ENCODE assay signal across 10 mouse cellular contexts in genomic region chr9:82247695-82248445, GRCm38 (mm10).
A peak's percentile ranks its signal among the peaks of the same experiment; 100 is the strongest.
DNase-seq lines count a peak whose midpoint lies in the region; ATAC-seq and TF ChIP-seq lines count a peak whose summit lies in the region.
"Had no signal": no experiment of that assay in that cellular context is flagged by ENCODE, and none has a peak within 500 bp of the region (broad histone marks: within the 10 kb centered on the region; RNA-seq: fewer than 3 reads in every experiment).

No protein-coding gene starts in this region.

- in situ Hi-C loops in CH12.LX (cut with MboI; ENCODE audit: low pct_ligation_motif_present, low pct_unique_long_range_greater_than_20kb, low sequenced_read_pairs): loop anchor here (25.0 kb wide), 1 partner anchor 589 kb away; the partner anchor contains the start of gene Irak1bp1

- dilution Hi-C loops in CH12.LX (cut with MboI; ENCODE audit: extremely low pct_ligation_motif_present, extremely low pct_unique_long_range_greater_than_20kb, low sequenced_read_pairs): no loop called here

- peak; percentile 70 to 100 for TF ChIP-seq CTCF in CH12.LX (conservative IDR thresholded peaks at IDR 0.05 in 1 of 2, IDR thresholded peaks at IDR 0.05 in 1 of 2; ENCODE audit: low read depth in 2 of 2, low read length in 2 of 2)

- no peaks in the 10 kb centered on the region for H3K36me3 ChIP-seq in kidney, embryonic 16.5 days (ENCODE audit: insufficient read depth, low read length)
- H3K36me3 ChIP-seq in CH12.LX (replicated peaks in 1 of 2; ENCODE audit: control insufficient read depth in 1 of 2, insufficient read depth in 1 of 2, low read length in 1 of 2): no peaks in the 10 kb centered on the region
- no peaks in the 10 kb centered on the region for H3K36me3 ChIP-seq in embryonic facial prominence, embryonic 14.5 days (ENCODE audit: control insufficient read depth, insufficient read depth, low read length)
- H3K36me3 ChIP-seq: neural tube, embryonic 13.5 days had no signal

- no peaks in the 10 kb centered on the region for H3K79me2 ChIP-seq in CH12.LX (replicated peaks; ENCODE audit: control insufficient read depth, extremely low read depth, insufficient read depth, poor library complexity, severe bottlenecking)

- no peak for ATAC-seq in kidney, embryonic 16.5 days (ENCODE audit: low FRiP score, low TSS enrichment)
- no peak for ATAC-seq in embryonic facial prominence, embryonic 14.5 days (ENCODE audit: low read depth)

- H3K9ac ChIP-seq in kidney, embryonic 16.5 days (replicated peaks; ENCODE audit: low read length): no peak overlapping the region
- no peak overlapping the region for H3K9ac ChIP-seq in CH12.LX (ENCODE audit: insufficient read depth, low read depth)
- H3K9ac ChIP-seq in embryonic facial prominence, embryonic 14.5 days (ENCODE audit: low read depth, low read length): no peak overlapping the region
- H3K9ac ChIP-seq: neural tube, embryonic 13.5 days had no signal

- no peaks in the 10 kb centered on the region for H3K4me1 ChIP-seq in kidney, embryonic 16.5 days (ENCODE audit: insufficient read depth, low read length)
- H3K4me1 ChIP-seq in CH12.LX (ENCODE audit: control insufficient read depth in 1 of 2, insufficient read depth in 2 of 2): no peaks in the 10 kb centered on the region
- H3K4me1 ChIP-seq in embryonic facial prominence, embryonic 14.5 days (ENCODE audit: control insufficient read depth, insufficient read depth, low read length): no peaks in the 10 kb centered on the region
- H3K4me1 ChIP-seq: neural tube, embryonic 13.5 days had no signal

- 85% methylated on average over 7 of the region's 7 CpGs for WGBS in kidney, embryonic 16.5 days
- 83% methylated on average over 7 of the region's 7 CpGs for WGBS in embryonic facial prominence, embryonic 14.5 days

- no peak overlapping the region for H3K4me2 ChIP-seq in kidney, embryonic 16.5 days (replicated peaks; ENCODE audit: low read depth, low read length)
- no peak overlapping the region for H3K4me2 ChIP-seq in CH12.LX (ENCODE audit: insufficient read depth, low read depth, poor library complexity, severe bottlenecking)
- no peak overlapping the region for H3K4me2 ChIP-seq in embryonic facial prominence, embryonic 14.5 days (ENCODE audit: low read depth, low read length)
- H3K4me2 ChIP-seq: neural tube, embryonic 13.5 days had no signal

- peak; percentile 67 for TF ChIP-seq RAD21 in CH12.LX (IDR thresholded peaks at IDR 0.05; ENCODE audit: low read depth, low read length)

- no peaks in the 10 kb centered on the region for H3K9me3 ChIP-seq in kidney, embryonic 16.5 days (ENCODE audit: low read length)
- no peaks in the 10 kb centered on the region for H3K9me3 ChIP-seq in CH12.LX (replicated peaks; ENCODE audit: low read length)
- H3K9me3 ChIP-seq in embryonic facial prominence, embryonic 14.5 days (ENCODE audit: control insufficient read depth, low read length): no peaks in the 10 kb centered on the region
- H3K9me3 ChIP-seq: neural tube, embryonic 13.5 days had no signal

- no peak for TF ChIP-seq POLR2A in CH12.LX (IDR thresholded peaks at IDR 0.05; ENCODE audit: low read depth, low read length)

- H3K4me3 ChIP-seq in kidney, embryonic 16.5 days (ENCODE audit: low read length): no peak overlapping the region
- no peak overlapping the region for H3K4me3 ChIP-seq in CH12.LX (replicated peaks in 1 of 3; ENCODE audit: low read depth in 2 of 3, low read length in 2 of 3, poor library complexity in 1 of 3)
- H3K4me3 ChIP-seq in embryonic facial prominence, embryonic 14.5 days (ENCODE audit: low read depth, low read length): no peak overlapping the region
- H3K4me3 ChIP-seq: neural tube, embryonic 13.5 days had no signal

- no peaks in the 10 kb centered on the region for H3K27me3 ChIP-seq in kidney, embryonic 16.5 days (ENCODE audit: insufficient read depth, low read length)
- H3K27me3 ChIP-seq in CH12.LX (replicated peaks): no peaks in the 10 kb centered on the region
- no peaks in the 10 kb centered on the region for H3K27me3 ChIP-seq in embryonic facial prominence, embryonic 14.5 days (replicated peaks; ENCODE audit: control insufficient read depth, insufficient read depth, low read length)
- H3K27me3 ChIP-seq: neural tube, embryonic 13.5 days had no signal

- H3K27ac ChIP-seq in kidney, embryonic 16.5 days (ENCODE audit: low read length): no peak overlapping the region
- no peak overlapping the region for H3K27ac ChIP-seq in CH12.LX (ENCODE audit: insufficient read depth, low read depth)
- no peak overlapping the region for H3K27ac ChIP-seq in embryonic facial prominence, embryonic 14.5 days (replicated peaks; ENCODE audit: low read depth, low read length)
- H3K27ac ChIP-seq: neural tube, embryonic 13.5 days had no signal

- peak; percentile 21 to 59 for DNase-seq in cerebellum, postnatal 10 days
- no peak for DNase-seq in cerebellum, adult 11-12 months
- DNase-seq in kidney, adult 9 months: peak; percentile 4
- peak; percentile 44 for DNase-seq in CH12.LX (ENCODE audit: extremely low read depth)
- peak; percentile 30 for DNase-seq in embryonic facial prominence, embryonic 14.5 days (ENCODE audit: low spot score)
- no peak for DNase-seq in urinary bladder, adult 18-20 months (ENCODE audit: low spot score in 2 of 2)
- no peak for DNase-seq in urinary bladder, postnatal 36 days (ENCODE audit: low spot score in 2 of 2)
- DNase-seq: lung, adult 18-20 months had no signal

- no peak for TF ChIP-seq EP300 in CH12.LX (IDR thresholded peaks at IDR 0.05; ENCODE audit: low read length)

TF ChIP-seq in CH12.LX, 34 proteins besides CTCF, POLR2A, EP300 and RAD21:
- TF ChIP-seq SMC3 (IDR thresholded peaks at IDR 0.05; ENCODE audit: low read depth, low read length): peak; percentile 91
- no peak for TF ChIP-seq BHLHE40 (IDR thresholded peaks at IDR 0.05; ENCODE audit: low read depth, low read length)
- TF ChIP-seq ZC3H11A (IDR thresholded peaks at IDR 0.05; ENCODE audit: low read depth, low read length): 0 out of 2 replicates have a peak, but pooled peaks have one; percentile 31
- no peak for TF ChIP-seq JUN (IDR thresholded peaks at IDR 0.05; ENCODE audit: insufficient read depth, low read depth, low read length)
- no peak for TF ChIP-seq MAZ (IDR thresholded peaks at IDR 0.05; ENCODE audit: low read depth, low read length)
- TF ChIP-seq MXI1 (IDR thresholded peaks at IDR 0.05; ENCODE audit: low read depth, low read length): no peak
- TF ChIP-seq IRF4 (IDR thresholded peaks at IDR 0.05; ENCODE audit: low read depth, low read length): no peak
- no peak for TF ChIP-seq CHD2 (IDR thresholded peaks at IDR 0.05; ENCODE audit: low read length)
- peak; percentile 82; the same call in 1 of the 2 replicates for TF ChIP-seq NELFE (IDR thresholded peaks at IDR 0.05; ENCODE audit: low read depth, low read length)
- no peak for TF ChIP-seq RCOR1 (conservative IDR thresholded peaks at IDR 0.05; ENCODE audit: low read depth, low read length)
- TF ChIP-seq MAFK (IDR thresholded peaks at IDR 0.05; ENCODE audit: insufficient replicate concordance, low read length): no peak
- TF ChIP-seq CHD1 (IDR thresholded peaks at IDR 0.05; ENCODE audit: low read depth, low read length): no peak
- no peak for TF ChIP-seq SIN3A (IDR thresholded peaks at IDR 0.05; ENCODE audit: low read length)
- no peak for TF ChIP-seq NRF1 (IDR thresholded peaks at IDR 0.05; ENCODE audit: low read depth, low read length)
- TF ChIP-seq GABPA (IDR thresholded peaks at IDR 0.05; ENCODE audit: insufficient replicate concordance, low read depth, low read length): no peak
- no peak for TF ChIP-seq MAX (IDR thresholded peaks at IDR 0.05; ENCODE audit: low read length)

Comparison
In these comparisons a context has a peak if more than half of its experiments do, and no peak if none do; other contexts are left out.
1. DNase-seq: peak in cerebellum, postnatal 10 days (2 of 2), kidney, adult 9 months (single experiment), CH12.LX (single experiment) and embryonic facial prominence, embryonic 14.5 days (single experiment); none in cerebellum, adult 11-12 months (single experiment), urinary bladder, adult 18-20 months (0 of 2) and urinary bladder, postnatal 36 days (0 of 2).